1 mouse cellular context compared by ENCODE assay signal in genomic region chr11:62603312-62604056, GRCm38 (mm10).
A peak's percentile ranks its signal among the peaks of the same experiment; 100 is the strongest.
TF ChIP-seq lines count a peak whose summit lies in the region.

No protein-coding gene starts in this region.

TF ChIP-seq in CH12.LX, 34 proteins besides CTCF, POLR2A, EP300 and RAD21 (continued from another document):
- TF ChIP-seq ZNF384 (IDR thresholded peaks at IDR 0.05; ENCODE audit: low read depth, low read length) (peak; percentile 72), MAX (IDR thresholded peaks at IDR 0.05; ENCODE audit: low read length) (no peak; the same call in 1 of the 2 replicates), MXI1 (IDR thresholded peaks at IDR 0.05; ENCODE audit: low read depth, low read length) (peak; percentile 39; the same call in 1 of the 2 replicates), JUN (IDR thresholded peaks at IDR 0.05; ENCODE audit: insufficient read depth, low read depth, low read length) (no peak), RCOR1 (conservative IDR thresholded peaks at IDR 0.05; ENCODE audit: low read depth, low read length) (no peak), ZMIZ1 (IDR thresholded peaks at IDR 0.05; ENCODE audit: low read depth, low read length) (no peak), NRF1 (IDR thresholded peaks at IDR 0.05; ENCODE audit: low read depth, low read length) (no peak), POLR2AphosphoS2 (IDR thresholded peaks at IDR 0.05; ENCODE audit: low read depth, low read length) (peak; percentile 92), ETS1 (conservative IDR thresholded peaks at IDR 0.05; ENCODE audit: low read depth, low read length) (no peak), CHD1 (IDR thresholded peaks at IDR 0.05; ENCODE audit: low read depth, low read length) (peak; percentile 35), IRF4 (IDR thresholded peaks at IDR 0.05; ENCODE audit: low read depth, low read length) (no peak), E2F4 (IDR thresholded peaks at IDR 0.05; ENCODE audit: insufficient replicate concordance, low read depth, low read length) (0 out of 2 replicates have a peak, but pooled peaks have one; percentile 11), ZKSCAN1 (IDR thresholded peaks at IDR 0.05; ENCODE audit: borderline replicate concordance, low read depth, low read length) (no peak), ELF1 (IDR thresholded peaks at IDR 0.05; ENCODE audit: low read depth, low read length) (no peak; the same call in 1 of the 2 replicates), TCF12 (IDR thresholded peaks at IDR 0.05; ENCODE audit: low read depth, low read length) (no peak), MEF2A (IDR thresholded peaks at IDR 0.05; ENCODE audit: borderline replicate concordance, low read depth, low read length) (no peak), TBP (conservative IDR thresholded peaks at IDR 0.05; ENCODE audit: low read depth, low read length) (no peak), NELFE (IDR thresholded peaks at IDR 0.05; ENCODE audit: low read depth, low read length) (no peak; the same call in none of the 2 replicates), CHD2 (IDR thresholded peaks at IDR 0.05; ENCODE audit: low read length) (no peak), JUND (conservative IDR thresholded peaks at IDR 0.05; ENCODE audit: low read depth, low read length) (no peak), MAFK (IDR thresholded peaks at IDR 0.05; ENCODE audit: insufficient replicate concordance, low read length) (no peak), MAZ (IDR thresholded peaks at IDR 0.05; ENCODE audit: low read depth, low read length) (0 out of 2 replicates have a peak, but pooled peaks have one; percentile 6)
TF ChIP-seq in CH12.LX: peak in this region for 10.
